Mouse (Mus musculus) bone marrow macrophage, adult 2 months (primary cell): ENCODE measurements around the gene Cacna1h. TPM values are rescaled to one million over a fixed set of nuclear protein-coding genes. Genes with fewer than 3 reads are reported as not detected.

ENCODE experiments used
- H3K27ac ChIP-seq: 2 replicates; pipeline ENCODE4 v1.5.1; 2012; ENCODE audit warnings: low read depth, low read length; ENCODE audit not compliant: insufficient read depth
- H3K4me1 ChIP-seq: 2 replicates; pipeline ENCODE4 v1.6.1; 2012; ENCODE audit warnings: low read length; ENCODE audit not compliant: control insufficient read depth, insufficient read depth
- H3K4me3 ChIP-seq: 2 replicates; pipeline ENCODE4 v1.5.1; 2012; ENCODE audit warnings: mild to moderate bottlenecking, low read length, moderate library complexity; ENCODE audit not compliant: insufficient read depth
- CTCF ChIP-seq: IDR thresholded peaks from 2 replicates; pipeline ENCODE4 v1.5.1; 2012; ENCODE audit warnings: low read depth, mild to moderate bottlenecking, low read length, moderate library complexity
- POLR2A ChIP-seq: IDR thresholded peaks from 2 replicates; pipeline ENCODE4 v1.6.1; 2012; ENCODE audit warnings: mild to moderate bottlenecking, low read depth, low read length, borderline replicate concordance
- polyA plus RNA-seq: library from polyadenylated mRNA; stranded (reverse); fragments of >200 nt; gene quantifications from 2 replicates; pipeline ENCODE4 v1.2.4, GENCODE M21; 2012; ENCODE audit not compliant: missing spikeins, insufficient read depth, insufficient read length

Cacna1h gene
- polyA plus RNA-seq, 1 experiment: not detected

GRCm38 (mm10) chr17:25398520-25398838, 35.1 kb downstream of the Cacna1h start:
- H3K27ac ChIP-seq: no peak overlapping the region
- H3K4me1 ChIP-seq: no peaks in the 10 kb centered on the region
- H3K4me3 ChIP-seq: no peak overlapping the region
- TF ChIP-seq CTCF (no peak), POLR2A (no peak)

GRCm38 (mm10) chr17:25397804-25398519, 35.6 kb downstream of the Cacna1h start:
- no peak overlapping the region for H3K4me3 ChIP-seq
- H3K4me1 ChIP-seq: no peaks in the 10 kb centered on the region
- TF ChIP-seq CTCF: peak; percentile 90
- no peak for TF ChIP-seq POLR2A
- H3K27ac ChIP-seq: no peak overlapping the region

GRCm38 (mm10) chr17:25394526-25394925, 39.1 kb downstream of the Cacna1h start:
- Histone ChIP-seq H3K27ac (no peak overlapping the region), H3K4me1 (no peaks in the 10 kb centered on the region), H3K4me3 (no peak overlapping the region)
- TF ChIP-seq CTCF (no peak), POLR2A (no peak)

GRCm38 (mm10) chr17:25374011-25374410, 59.6 kb downstream of the Cacna1h start:
- H3K4me1 ChIP-seq: no peaks in the 10 kb centered on the region
- H3K4me3 ChIP-seq: no peak overlapping the region
- no peak overlapping the region for H3K27ac ChIP-seq
- TF ChIP-seq POLR2A (no peak), CTCF (no peak)

- H3K27ac ChIP-seq: no peak overlapping the region
- H3K4me3 ChIP-seq: no peak overlapping the region
- TF ChIP-seq POLR2A: no peak
- TF ChIP-seq CTCF: no peak
- no peaks in the 10 kb centered on the region for H3K4me1 ChIP-seq
Measured at GRCm38 (mm10) chr17:25372491-25372890, 61.1 kb downstream of the Cacna1h start.

GRCm38 (mm10) chr17:25368973-25369372, 64.6 kb downstream of the Cacna1h start, which contains the start of gene Tpsg1:
TSS of gene Tpsg1 (plus strand) at chr17:25369273.
- H3K27ac ChIP-seq: no peak within 1 kb of the TSS
- no peak within 1 kb of the TSS for H3K4me3 ChIP-seq
- TF ChIP-seq POLR2A (no peak), CTCF (no peak)
- H3K4me1 ChIP-seq: no peaks in the 10 kb centered on the region

- Histone ChIP-seq H3K4me3 (no peak within 1 kb of the TSS), H3K27ac (no peak within 1 kb of the TSS), H3K4me1 (no peaks in the 10 kb centered on the region)
- TF ChIP-seq POLR2A: no peak
- TF ChIP-seq CTCF: no peak
Measured at GRCm38 (mm10) chr17:25366005-25366404, 67.6 kb downstream of the Cacna1h start, which contains the start of gene Tpsb2. TSS of gene Tpsb2 (plus strand) at chr17:25366305.

GRCm38 (mm10) chr17:25363726-25364125, 69.9 kb downstream of the Cacna1h start:
- TF ChIP-seq CTCF (peak; percentile 76), POLR2A (no peak)
- no peaks in the 10 kb centered on the region for H3K4me1 ChIP-seq
- no peak overlapping the region for H3K4me3 ChIP-seq
- H3K27ac ChIP-seq: no peak overlapping the region

- Histone ChIP-seq H3K4me1 (no peaks in the 10 kb centered on the region), H3K27ac (no peak overlapping the region), H3K4me3 (no peak overlapping the region)
- TF ChIP-seq POLR2A (no peak), CTCF (no peak)
Measured at GRCm38 (mm10) chr17:25361291-25361690, 72.3 kb downstream of the Cacna1h start.

GRCm38 (mm10) chr17:25345462-25345861, 88.1 kb downstream of the Cacna1h start, which contains the start of gene Tpsab1:
TSS of gene Tpsab1 (minus strand) at chr17:25345562.
- no peaks in the 10 kb centered on the region for H3K4me1 ChIP-seq
- H3K4me3 ChIP-seq: no peak within 1 kb of the TSS
- TF ChIP-seq CTCF (no peak), POLR2A (no peak)
- H3K27ac ChIP-seq: no peak within 1 kb of the TSS
